Mouse (Mus musculus): ENCODE results near the gene Naa40.

Naa40 gene

DNA sequence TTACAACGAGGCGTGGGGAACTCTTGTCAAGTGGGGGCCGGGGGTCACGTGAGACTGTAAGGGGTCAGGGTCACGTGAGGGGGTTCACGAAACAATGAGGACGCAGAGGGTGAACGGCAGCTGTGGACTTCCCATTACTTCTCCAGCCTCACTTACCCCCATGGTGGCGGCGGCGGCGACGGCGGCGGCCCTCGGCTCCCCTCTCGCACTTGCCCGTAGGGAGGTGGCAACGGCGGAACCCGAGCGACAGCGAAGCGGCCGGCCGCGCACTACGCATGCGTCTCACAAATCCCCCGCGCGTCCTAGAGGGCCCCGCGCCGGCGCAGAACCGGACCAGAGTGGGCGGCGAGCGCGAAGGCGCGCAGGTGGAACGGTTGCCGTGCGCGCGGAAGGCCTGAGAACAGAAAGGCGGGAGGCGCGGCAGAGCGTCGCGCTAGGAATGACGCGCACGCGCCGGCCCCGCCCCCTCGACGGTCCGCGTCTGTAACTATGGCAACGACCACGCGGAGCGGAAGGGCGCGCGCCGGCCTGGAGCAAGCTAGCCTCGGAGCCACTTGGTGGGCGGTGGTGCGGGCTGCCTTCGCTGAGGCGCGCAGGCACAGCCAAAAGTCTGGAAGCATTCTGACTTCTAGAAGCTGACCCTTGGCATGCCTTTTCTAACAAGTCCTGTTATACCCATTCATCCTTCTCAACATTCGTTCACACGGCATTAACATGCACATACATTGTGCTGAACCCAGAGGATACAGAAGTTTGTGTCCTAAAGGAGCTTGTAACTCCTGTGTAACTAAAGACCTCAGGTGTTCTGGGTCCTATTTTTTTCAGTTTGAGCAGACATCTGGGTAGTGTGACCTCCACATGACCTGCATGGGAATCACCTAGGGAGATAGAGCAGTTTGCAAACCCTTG is at the start of gene Naa40:
TSS of gene Naa40 (minus strand) at position 402 of the 909 bp plus-strand sequence.
- peak; percentile 92 for DNase-seq (ENCODE audit: low spot score in 2 of 2)

DNA sequence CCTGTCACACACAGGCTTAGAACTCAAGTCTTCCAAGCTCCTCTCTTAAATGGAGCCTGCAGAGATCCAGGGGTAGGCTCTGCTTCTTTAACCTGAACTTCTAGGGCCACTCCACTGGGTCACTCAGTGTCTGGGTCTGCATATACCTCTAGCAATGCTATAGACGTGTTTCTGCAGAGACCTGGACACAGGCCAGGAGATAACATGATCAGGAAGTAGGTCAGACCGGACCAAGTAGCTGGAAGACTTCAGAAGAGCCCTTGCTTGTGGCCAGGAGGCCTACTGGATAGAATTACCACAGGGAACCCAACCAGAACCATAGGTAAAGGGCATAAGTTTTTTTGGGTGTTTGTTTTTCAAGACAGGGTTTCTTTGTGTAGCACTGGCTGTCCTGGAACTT is 48.8 kb upstream of the Naa40 start:
- DNase-seq (ENCODE audit: low spot score in 2 of 2): no peak

DNA sequence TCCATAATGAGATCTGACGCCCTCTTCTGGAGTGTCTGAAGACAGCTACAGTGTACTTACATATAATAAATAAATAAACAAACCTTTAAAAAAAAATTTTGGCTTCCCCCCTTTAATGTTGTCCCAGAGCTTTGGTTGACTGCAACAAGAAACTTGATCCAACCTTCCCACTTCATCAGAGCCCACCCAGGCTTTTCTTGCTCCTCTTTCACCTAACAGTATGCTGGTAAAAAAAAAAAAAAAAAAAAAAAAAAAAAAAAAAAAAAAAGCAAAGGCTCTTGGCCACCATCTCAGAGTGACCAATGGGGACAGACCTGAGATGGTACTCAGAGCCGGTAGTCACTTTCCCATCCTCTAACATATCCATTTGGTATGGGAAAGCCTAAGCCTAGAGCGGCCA is 47.3 kb upstream of the Naa40 start:
- DNase-seq (ENCODE audit: low spot score in 2 of 2): no peak

DNA sequence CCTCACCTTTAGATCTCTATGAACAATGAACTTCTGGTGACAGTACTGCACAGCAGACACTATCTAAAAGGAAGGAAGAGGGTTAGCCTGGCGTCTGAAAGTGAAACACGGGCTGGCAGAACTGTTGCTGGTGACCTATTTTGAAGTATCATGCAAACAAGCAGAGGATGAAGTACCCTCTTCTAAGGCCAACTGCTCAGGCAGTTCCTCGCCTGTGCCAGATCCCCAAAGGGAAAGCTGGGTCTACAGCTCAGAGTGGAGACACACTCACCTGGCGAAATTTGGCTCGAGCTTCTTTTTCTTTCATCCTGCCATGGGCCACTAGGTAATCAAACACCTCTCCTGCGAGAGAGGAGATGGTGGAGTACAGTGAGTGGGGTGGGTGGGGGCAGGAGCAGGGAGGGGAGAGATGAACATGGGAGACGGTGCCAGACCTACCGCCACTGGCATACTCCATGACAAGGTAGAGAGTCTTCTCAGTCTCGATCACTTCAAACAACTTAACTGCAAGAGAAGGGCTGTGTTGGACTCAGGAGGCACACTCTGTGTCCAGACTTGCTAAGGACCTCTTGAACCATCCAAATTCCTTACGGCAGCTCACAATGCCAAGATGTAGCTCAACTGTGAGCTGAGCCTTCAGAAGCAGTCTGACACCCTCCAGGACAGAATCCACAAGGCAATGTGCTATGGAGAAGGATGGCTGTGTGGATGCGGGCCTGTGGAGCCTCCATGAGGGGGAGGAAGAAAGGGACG is 45.8 kb upstream of the Naa40 start:
- DNase-seq (ENCODE audit: low spot score in 2 of 2): no peak

DNA sequence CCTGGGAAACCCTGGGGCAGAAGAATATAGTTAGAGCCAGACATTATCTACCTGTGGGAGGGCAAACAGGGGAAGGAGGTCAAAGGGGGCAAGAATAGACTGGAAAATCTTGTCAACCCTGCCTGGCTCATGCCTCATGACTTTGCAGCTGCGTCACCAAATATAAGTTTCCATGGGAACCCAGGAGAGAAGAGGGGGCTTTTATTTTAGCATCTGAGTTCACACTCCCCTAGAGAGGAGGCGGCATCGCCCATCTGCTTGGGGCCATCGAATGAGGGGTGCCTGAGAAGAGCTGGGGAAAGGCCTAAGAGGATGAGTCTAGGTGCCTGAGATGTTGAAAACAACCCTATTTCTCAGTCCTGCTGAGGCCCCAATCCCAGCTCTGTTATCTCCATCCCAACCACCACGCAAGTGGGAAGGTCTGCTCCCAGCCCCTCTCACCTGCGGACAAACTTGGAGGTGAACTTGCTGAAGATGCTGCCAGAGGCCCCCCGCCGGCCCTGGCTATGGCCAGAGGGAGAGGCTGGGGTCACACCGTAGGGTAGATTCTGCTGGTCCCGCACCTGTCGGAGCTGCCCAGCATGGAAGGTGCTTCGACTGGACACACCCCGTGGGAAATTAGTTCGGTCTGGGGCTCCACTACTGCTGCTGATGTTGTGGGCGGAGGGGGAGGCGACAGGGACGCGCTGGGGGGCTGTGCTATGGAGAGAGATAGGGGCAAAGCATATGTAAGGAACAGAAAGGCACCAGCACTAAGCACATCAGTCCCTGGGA is 39.8 kb upstream of the Naa40 start:
- DNase-seq (ENCODE audit: low spot score in 2 of 2): peak; percentile 83 to 85

DNA sequence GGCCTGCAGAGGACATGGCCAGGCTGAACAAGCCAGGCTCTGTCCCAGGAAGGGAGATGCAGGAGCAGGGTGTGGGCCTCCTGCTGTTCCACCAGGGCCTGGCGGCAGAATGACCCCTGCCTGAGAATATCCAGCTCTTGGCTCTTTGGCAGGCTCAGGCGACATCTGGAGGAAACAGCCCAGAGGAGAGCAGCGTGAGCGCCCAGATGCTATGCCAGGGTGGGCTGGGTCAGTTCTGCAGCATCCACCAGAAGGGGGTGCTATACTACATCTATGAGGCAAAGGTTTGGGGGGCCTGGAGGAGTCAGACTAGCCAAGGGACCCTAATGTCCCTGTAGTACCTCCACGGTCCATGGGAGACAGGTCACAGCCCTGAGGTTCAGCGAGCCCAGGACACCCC is 38.1 kb upstream of the Naa40 start:
- peak in 1 of 2 experiments; percentile 28 for DNase-seq (ENCODE audit: low spot score in 2 of 2)

DNA sequence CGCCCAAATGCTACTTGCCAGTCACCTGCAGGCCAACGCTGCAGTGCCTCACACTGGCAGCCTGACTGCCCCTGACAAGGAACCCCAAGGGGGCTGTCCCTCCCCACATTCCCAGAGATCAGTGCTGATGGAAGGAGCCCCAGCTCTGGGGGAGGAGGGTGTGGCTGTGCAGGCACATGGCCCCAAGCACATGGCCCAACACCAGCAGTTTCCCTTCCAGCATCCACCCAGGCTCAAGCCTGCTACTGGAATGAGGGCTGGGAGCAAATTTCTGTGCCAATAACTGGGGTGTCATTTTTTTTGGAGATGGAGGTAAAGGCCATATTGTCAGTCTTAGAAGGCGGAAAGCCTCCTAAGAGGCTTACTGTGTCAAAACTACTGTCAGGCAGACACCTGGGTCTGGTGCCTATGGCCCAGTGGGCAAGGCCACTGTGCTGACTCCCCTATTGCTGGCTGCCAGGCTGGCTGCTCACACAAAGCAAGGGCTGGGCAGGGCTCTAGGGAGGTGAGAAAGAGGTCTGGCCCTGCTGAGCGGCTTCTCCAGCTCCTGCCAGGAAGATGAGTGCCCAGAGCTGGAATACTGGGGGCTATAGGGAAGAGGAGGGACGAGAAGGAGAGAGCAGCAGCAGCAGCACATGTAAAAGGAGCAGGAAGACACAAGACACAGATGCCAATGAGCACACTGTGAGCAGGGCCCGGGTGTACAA is 37.4 kb upstream of the Naa40 start:
- DNase-seq (ENCODE audit: low spot score in 2 of 2): peak in 1 of 2 experiments; percentile 15

DNA sequence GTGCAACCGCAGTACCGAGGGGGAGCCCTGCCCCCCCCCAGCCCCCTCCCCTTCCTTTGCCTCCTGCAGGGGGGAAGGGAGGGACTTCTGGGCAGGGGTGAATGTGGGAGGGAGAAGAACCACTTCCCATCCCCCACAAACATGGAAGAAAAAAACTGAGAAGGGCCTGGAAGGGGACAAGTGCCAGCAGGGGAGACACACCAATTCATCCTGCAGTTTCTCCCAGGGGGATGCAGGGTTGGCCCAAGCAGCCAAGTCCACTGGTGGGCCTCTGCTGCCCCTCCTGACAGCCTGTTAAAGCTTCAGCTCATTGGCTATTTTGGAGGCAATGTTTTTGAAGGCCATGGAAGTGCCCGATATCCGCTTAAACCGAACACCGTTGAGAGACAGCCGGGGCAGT is 35.8 kb upstream of the Naa40 start:
- no peak for DNase-seq (ENCODE audit: low spot score in 2 of 2)

DNA sequence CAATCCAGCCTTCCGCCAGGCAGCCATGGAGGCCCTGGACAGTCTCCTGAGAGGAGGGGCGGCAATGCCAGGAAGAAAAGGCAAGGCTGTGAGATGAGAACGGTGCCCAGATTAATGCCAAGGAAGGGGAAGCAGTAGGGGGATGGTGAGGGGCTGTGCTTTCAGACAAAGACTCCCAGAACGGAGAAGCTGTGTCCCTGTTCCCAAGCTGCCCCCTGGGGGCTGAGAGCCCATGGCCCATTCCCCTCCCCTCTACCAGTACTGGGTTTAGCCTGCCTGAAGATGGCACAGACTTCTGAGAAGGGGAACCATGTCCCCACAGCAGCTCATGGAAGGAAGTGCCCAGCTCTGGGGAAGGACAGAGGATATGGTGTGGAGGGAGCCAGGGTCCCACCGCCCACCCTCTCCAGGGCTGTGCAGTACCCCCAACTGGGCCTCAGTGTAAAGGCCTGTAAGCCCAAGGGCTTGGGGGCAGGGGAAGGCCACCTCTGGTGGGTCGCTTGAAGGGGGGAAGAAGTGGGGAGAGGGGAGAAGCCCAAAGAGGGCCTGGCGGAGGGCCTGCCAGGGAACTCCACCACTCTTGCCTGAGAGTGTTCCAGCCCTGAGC is 35.2 kb upstream of the Naa40 start:
- DNase-seq (ENCODE audit: low spot score in 2 of 2): peak in 1 of 2 experiments; percentile 10

DNA sequence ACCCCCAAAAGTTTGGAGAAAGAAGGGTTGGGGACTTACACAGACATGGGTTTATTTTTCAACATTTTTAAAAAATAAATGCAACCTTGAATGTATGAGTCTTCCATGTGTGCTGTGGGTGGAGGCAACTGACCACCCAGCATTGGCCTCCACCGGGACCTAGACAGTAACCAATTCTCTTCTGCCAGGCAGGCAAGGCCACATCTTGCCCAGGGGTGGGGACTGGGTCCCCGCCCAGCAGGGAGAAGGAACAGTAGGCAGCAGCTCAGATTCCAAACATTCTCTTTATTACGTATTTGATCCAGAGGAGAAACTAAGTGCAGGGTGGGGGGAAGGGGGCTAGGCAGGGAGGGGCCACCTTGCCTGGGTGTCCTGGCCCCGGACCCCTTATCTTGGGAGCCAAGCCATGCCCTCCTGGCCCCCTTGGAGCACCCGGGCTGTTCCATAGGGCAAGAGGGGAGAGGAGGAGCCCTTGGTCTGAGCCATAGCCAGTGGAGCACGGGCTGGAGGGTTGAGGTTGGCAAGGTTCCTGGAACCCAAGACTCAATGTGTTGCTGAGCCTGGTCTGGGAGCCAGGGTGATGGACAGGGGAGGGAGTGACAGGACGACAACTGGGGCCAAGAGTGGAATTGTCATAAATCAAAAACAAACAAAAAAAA is 34.3 kb upstream of the Naa40 start:
- peak in 1 of 2 experiments; percentile 17 for DNase-seq (ENCODE audit: low spot score in 2 of 2)

DNA sequence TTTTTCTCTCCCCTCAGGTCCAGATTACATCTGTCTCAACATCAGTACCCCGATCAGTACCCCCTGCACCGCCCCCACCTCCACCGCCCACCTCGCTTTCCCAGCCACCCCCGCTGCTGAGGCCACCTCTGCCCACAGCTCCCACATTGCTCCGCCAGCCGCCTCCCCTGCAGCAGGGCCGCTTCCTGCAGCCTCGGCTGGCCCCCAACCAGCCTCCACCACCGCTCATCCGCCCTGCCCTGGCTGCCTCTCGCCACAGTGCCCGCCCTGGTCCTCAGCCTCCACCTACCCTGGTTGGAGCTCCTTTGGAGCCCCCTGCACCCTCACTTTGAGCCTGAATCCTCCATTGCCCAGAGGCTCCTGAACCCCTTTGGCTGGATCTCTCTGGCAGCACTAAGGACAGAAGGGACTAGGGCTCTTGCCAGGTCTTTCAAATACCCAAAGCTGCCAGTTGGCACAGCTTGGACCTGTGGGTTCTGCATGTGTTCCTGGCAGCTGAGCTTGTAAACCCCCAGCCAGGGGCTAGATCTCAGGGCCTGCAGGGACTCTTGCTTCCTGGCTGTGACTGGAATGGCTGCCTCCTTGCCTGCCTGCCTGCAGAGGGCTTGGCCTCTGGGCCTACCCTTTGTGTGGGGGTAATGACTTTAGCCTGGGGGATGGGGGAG is 33.5 kb upstream of the Naa40 start:
- peak; percentile 14 to 48 for DNase-seq (ENCODE audit: low spot score in 2 of 2)

DNA sequence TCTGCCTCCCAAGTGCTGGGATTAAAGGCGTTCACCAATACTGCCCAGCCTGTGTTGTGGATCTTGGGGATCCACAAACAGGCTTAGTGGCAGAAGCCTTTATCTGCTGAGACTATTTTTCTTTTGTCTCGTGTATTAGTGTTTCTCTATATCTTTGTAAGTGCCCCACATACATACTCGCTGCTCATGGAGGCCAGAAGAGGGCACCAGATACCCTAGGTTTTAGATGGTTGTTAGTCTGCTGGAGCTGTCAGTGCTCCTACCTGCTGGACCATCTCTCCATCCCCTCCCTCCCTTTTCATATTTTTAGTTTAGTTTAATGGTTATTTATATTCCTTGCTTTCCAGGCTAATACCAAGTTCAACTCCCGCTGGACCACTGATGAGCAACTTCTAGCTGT is 32.5 kb upstream of the Naa40 start:
- DNase-seq (ENCODE audit: low spot score in 2 of 2): no peak

DNA sequence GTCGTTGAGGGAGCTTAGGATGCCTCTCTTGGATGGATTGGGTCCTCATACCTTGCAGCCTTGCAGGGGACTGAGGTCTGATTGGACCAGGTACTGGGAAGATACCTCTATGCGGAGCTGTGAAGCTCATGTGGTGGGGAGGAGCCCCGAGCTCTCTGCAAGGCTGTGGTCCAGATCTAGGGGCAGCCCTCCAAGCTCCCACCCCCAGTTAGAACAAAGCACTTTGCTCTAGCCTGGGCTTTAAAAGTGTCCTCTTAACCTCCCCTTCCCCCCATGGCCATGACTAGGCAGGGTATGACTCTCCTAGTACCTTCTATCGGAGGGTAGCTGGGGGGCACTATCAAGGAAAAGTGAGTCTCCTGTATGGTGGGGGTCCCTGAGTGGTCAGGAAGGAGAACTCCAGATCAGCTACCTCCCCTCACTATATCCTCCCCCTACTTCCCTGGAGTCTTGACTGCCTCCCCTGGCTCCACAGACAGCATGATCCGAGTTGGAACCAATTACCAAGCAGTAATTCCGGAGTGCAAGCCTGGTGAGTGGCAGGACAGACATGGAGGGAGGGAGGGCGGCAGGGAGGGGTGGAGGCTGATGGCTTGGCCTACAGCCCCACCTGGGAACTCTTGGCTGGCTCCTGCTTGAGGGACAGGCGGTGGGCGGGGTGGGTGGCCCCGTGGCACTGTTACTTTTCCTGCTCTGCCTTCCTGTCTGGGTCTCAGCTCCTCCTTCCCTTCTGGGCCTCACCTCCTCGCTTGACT is 28.5 kb upstream of the Naa40 start:
- peak in 1 of 2 experiments; percentile 15 for DNase-seq (ENCODE audit: low spot score in 2 of 2)

DNA sequence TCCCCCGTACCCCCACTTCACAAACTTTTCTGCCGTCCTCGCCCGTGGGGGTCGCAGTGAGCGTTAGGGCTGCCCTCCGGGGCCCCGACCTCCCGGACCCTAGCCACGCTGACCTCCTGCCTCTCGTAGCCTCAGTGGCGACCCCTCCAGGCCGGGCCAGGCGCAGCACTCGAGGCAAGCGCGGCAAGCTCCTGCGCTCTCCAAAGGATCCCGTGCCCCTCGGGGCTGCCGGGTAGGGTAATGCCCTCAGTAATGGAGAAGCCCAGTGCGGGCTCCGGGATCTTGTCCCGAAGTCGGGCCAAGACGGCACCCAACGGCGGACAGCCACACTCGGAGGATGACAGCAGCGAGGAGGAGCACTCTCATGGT is 27.7 kb upstream of the Naa40 start:
- DNase-seq (ENCODE audit: low spot score in 2 of 2): peak in 1 of 2 experiments; percentile 66

DNA sequence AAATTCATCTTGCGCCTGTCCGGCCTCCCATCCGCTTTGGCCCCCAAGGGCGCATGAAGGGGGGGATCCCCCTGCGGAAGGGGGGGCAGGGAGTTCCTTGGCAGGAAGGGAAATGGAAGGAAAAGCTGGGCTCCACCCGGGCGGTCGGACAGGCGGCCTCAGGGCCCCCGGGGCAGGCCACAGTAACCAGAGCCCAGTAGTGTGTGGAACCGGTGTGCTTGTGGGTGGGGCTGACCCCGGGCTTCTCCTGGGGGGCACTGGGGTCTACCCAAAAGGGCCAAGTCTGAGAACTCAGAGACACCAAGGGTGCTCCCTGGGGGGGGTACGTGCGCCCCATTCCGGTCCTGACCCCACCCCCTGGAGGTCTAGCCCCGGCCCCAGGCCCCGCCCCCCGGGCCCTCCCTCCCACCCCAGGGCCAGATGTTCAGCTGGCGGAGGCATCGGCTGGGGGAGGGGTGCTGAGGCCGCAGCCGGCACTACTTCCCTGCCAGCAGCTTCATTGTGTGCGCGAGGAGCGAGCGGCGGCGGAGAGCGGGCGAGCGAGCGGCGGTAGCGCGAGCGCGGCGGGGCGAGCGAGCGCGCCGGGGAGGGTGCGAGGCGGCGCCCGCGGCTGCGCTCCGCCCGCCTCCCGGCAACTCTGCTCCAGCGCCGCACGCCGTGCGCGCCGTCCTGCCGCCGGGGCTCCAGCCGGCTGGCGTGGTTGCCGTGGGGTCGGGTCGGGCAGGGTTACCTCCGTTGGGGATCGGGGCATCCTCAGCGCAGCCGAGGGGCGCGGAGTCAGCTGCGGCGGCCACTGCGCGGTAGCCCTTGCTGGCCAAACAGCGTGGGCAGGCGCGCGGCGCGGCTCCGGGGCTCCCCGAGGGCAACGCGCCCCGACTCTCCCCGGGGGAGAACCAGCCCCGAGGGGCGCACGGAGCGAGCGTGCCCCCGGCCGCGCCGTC is 27.1 kb upstream of the Naa40 start:
- peak in 1 of 2 experiments; percentile 61 for DNase-seq (ENCODE audit: low spot score in 2 of 2)

DNA sequence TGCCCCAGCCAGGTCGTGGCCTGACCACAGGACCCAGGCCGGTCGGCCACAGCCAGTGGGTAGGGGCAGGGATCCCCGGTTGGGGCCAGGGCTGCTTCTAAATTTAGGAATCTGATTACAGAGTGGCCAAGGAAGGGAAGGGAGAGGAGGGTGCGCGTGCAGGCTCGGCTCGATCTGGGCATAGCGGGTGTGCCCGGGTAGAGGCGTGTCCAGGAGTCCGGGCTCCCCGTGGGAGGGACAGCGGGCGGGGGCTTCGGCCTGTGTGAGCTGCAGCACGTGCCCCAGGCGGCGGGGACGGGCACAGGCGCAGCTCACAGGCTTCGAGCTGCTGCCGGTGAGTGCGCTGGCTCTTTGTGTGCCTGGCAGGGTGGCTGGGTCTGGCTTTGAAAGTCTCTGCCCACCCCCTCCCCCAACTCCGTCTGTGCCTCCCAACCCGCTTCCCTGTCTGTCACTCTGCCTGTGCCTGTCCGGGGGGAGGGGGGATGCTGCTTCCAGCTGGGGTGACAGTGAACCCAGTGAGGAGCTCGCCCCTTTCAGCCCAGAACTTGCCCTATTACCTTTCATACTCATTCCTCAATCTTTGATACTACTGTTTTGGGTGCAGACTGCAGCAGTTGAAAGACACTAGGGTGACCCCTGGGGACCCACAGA is 26.2 kb upstream of the Naa40 start, which contains the start of gene Rcor2:
TSS of gene Rcor2 (plus strand) at position 235 of the 651 bp plus-strand sequence.
- DNase-seq (ENCODE audit: low spot score in 2 of 2): peak in 1 of 2 experiments; percentile 39

DNA sequence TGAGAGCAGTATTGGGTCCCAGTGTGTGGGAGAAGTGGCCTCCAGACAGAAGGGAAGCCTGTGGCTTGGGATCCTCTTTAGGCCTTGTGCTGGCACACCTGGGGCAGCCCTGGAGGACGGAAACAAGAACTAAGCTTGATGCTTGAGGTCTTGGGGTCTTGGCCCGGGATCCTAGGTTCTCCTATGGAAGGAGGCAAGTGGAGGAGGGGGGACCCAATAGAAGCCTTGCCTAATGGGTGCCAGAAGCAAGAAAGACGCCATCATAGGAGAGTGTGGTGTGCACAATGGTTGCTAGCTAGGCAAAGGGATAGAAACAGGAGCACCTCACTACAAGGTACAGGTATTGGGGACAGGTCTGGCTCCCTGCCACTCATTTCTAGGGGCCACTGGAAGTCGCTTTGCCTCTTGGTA is 25.4 kb upstream of the Naa40 start:
- no peak for DNase-seq (ENCODE audit: low spot score in 2 of 2)
